Mouse (Mus musculus): ENCODE results near the gene A130010J15Rik.
A peak's percentile ranks its signal among the peaks of the same experiment; 100 is the strongest.

A130010J15Rik gene

DNA sequence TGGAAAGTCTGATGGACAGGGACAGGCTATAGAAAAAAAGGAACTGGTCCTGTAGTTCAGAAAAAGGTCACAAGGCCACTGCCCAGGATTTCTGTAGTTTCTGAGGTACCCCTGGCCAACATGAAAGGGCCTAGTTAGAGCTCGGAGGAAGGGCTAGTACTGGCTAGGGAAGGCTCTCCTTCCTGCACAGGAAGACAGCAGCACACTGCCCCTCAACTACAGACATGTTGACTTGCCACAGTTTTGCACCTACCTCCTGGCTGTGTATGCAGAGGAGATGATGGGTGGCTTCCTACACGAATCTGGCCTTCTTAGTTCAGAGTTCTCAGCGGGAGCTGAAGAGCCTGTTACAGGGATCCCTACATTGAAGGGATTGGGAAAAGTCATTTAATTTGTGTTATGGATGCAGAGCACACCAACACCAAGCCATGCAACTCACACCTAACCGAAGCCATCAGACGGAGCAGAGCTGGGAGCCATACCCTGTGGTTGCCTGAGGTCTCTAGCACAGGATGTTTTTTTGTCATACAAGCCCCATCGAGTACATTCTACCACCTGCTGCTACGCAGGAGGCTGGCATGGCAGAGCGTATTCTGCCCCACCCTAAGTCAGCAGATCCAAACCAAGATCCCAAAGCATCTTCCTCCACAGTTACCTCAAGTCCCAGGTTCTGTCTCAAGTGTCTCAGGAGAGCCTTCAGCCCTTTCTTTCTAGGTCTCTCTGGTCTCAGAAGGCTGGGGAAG, 33.0 kb downstream of the A130010J15Rik start:
- peak; percentile 36 for DNase-seq (ENCODE audit: low spot score)

DNA sequence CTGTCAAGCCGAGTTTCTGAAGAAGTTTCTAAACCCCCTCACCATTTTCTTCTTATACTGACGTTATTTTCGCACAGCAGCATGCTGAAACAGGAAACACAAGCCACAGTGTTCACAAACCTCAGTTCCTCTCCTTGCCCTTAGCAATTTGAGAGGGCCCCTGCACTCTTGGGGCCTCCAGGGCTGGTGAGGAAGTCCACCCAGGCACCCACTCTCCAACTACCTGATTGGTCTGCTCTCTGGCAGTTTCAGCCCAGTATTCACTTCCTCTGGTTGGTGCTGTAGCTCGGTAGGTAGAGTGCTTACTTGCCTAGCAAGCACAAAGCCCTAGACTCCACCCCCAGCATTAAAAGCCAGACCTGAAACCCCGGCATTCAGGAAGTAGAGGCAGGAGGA, 33.5 kb downstream of the A130010J15Rik start, which contains the start of gene Traf3ip3:
Gene Traf3ip3 (minus strand): TSS at position 321 of the 396 bp plus-strand sequence.
- DNase-seq (ENCODE audit: low spot score), result peak; percentile 85

DNA sequence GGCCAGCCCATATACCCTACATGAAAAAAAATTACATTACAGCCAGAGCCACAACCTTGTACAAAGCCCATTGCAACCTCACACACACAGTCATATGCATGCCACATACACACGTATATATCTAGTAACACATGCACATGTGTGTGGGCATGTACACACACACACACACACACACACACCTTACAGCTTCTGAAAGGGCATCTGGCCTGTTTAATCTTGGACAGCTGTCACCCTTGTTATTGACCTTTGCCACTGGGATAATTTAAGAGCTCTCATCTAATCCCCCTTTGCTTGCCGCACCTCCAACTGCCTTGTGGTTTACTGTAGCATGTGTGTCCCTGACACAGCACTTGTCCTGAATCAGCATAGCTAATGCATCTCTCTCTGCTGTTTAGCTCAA, 36.0 kb downstream of the A130010J15Rik start:
- no peak for DNase-seq (ENCODE audit: low spot score)

DNA sequence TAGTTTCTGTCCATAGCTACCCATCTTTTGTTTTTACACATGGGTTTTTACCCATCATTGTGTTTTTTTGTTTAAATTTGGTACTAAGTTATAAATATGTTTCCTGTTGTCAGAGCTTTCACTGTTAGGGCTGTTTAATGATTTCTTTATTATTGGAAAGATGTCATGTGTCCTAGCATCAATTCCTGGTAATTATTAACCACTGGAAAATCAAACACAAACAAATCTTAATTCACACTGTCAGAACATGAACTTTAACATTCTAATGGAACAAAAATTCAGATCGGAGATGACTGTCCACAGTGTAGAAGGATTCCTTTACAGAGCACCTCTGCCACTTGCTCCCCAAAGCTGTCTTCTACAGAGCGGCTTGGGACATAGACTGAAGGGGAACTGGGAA, 37.6 kb downstream of the A130010J15Rik start:
- no peak for DNase-seq (ENCODE audit: low spot score)

DNA sequence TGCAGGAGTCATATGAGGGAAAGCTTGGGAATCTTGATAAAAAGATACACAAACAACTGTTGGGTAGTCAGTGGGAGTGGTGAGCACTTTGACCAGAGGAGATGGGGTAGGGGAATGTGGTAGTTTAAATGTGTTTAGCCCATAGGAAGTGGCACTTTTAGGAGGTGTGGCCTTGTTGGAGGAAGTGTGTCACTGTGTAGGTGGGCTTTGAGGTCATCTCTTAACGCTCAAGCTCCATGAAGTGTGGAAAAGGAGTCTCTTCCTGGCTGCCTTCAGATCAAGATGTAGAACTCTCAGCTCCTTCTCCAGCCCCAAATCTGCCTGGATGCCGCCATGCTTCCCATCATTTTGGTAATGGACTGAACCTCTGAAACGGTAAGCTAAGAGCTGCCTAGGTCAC, 39.7 kb downstream of the A130010J15Rik start, which contains the start of gene Lamb3:
Gene Lamb3 (plus strand): TSS at position 197 of the 400 bp plus-strand sequence.
- DNase-seq (ENCODE audit: low spot score), result no peak

DNA sequence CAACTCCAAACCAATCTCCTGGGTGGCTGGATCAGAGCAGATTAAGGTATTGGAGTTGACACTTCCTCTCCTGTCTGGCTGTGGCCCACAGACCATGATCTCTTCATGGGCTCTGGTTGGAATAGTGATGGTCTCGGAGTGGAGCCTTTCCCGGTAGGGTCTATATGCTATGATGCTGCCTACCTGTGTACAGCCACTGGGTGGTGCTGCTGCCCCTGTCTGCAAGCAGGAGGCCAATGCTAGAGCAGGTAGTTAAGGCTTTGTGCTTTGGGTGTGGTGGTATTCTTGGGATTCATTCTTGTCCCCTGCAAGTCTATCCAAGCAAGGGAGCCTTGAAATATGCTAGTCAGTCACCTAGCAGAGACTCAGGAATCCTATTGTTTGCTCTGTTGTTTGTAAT, 40.3 kb downstream of the A130010J15Rik start:
- DNase-seq (ENCODE audit: low spot score), result peak; percentile 44

DNA sequence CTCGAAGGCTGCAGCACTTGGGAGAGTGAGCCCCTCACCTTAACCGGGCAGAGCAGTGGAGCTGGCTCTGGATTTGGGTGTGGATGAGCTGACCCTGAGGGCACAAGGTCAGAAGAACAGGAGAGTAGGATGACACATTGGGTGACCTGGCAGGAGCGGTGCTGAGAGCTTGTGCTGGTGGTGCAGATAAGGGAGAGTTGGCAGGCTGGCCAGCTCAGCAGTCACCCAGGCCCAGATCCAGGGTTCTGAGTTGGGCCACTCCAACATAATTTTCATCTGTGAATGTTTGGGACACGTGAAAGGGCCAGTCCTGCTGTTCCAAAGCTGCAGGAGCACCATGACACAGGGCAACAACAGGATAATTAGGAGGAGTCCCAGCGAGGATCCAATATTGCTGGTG, 43.5 kb downstream of the A130010J15Rik start:
- no peak for DNase-seq (ENCODE audit: low spot score)

DNA sequence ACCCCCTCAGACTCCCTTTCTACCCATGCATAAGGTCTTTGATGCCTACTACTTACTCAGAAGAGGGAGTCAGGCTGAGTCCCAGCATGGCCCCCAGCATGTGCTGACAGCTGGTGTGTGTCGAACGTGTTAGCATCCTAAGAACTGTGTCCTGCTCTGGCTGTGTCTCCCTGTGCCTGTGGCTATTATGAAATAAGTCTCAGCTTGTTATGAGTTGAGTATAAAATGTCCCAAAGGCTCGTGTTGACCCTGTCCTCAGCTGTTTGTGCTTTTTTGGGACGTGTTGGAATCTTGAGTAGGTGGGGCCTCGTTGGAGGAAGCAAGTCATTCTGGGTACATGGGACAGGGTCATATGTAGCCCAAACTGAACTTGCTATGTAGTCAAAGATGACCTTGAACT, 46.2 kb downstream of the A130010J15Rik start:
- DNase-seq (ENCODE audit: low spot score), result peak; percentile 40

DNA sequence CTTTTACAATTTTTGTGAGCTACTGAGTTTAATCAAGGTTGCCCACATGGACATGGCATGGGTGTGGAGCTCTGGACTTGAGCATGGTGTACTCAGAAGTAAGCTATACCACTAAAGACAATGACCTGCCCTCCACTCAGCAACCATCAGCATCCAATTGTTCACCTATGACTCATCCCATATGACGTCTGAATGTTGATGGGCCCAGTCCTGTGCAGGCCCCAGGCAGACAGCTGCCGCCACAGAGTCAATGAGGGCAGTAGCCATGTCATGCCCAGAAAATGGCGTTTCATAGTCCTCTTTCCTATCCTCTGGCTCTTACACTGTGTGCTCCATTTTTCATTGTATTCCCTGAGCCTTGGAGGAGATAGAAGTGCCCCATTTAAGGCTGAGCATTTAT, 48.2 kb downstream of the A130010J15Rik start:
- DNase-seq (ENCODE audit: low spot score), result no peak

DNA sequence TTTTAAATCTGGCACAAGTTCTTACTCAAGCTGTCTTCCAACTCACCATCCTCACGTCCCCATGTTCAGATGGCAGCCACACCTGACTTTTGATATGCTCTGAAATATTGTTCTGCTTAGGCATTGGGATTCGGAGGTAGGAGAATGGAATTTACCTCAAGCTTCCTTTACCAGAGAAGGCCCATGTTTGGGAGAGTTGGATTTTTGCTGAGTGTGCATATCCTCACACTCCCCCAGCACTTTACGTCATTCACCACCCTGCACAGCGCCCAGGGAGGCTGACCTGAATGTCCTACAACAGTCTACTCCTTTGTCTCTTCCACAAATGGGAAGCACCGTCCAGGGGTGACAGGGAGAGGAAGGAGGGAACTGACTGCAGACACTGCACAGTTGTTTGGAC, 52.6 kb downstream of the A130010J15Rik start:
- DNase-seq (ENCODE audit: low spot score), result no peak

DNA sequence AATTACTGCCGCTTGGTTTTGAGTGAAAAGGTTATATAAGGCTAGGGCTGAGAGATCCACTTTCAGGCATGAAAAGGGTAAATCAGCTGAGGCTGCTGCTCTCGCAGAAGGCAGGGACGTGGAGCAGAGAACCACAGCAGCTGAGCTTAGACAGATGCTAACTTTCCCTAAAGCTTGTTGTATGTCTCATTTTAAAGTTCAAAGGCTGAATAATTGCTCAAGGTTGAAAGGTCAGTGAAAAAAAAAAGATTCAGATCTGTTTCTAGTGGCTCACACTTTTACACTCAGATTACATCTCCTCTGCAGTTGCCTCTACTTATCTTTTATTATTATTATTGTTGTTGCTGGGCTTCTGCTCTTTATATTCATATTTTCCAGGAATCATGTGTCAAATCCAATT, 57.7 kb downstream of the A130010J15Rik start:
- DNase-seq (ENCODE audit: low spot score), result no peak

DNA sequence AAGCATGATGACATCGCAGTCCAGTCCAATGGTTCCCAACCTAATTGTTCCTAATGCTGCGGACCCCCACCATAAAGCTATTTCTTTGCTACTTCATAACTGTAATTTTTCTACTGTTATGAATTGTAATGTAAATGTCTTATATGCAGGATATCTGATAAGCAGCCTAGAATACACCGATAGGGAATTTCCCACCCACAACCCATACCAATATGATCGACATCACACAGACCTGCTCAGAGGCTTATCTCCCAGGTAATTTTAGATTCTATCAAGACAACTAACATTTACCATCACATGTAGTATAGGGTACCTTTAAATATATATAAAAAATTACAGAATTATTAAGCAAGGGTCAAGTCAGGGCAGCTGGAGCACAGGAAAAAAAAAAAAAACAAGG, 58.3 kb downstream of the A130010J15Rik start:
- no peak for DNase-seq (ENCODE audit: low spot score)

DNA sequence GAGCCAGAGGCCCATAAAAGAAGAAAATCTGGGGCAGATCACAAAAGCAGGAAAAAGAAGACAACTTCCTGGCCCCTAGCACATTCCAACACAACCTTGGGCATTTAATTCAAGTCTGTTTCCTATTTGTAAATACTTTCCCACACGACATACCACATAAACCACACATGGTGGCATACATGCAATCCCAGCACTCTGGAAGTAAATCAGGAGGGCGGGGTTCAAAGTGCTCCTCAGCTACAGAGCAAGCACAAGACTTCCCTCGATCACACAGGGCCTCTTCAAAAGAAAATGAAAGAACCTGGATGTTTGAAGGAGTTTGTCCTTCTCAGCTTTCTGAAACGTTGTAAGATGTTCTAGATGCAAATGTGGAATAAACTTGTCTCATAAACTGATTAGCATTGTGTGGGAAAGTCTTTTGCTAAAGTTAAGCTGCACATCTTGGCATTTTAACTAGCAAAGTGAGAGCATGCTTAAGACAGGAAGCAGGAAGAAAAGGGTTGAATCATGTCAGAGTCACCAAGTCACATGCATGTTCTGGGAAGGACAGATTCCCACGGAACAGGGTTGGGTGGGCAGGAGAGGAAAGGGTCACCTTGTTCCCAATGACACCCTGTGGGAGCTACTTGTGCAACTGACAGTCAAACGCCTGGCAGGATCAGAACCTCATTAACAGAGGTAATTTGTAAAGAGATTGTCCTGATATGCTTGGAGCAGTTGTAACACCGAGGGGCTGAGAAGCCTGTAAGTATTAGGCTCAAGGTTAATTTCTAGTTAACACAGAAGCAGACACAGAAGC, 59.1 kb downstream of the A130010J15Rik start:
- no peak for DNase-seq (ENCODE audit: low spot score)
